Mouse (Mus musculus) right cerebral cortex, postnatal 4 days (tissue): ENCODE data around the gene Dhx32.
"Not testable (repeated sequence)": the region's sequence is repeated elsewhere in the genome, so short reads cannot be mapped to it uniquely, and the experiment has no call there.

Experiments used
- DNase-seq: peaks from one replicate; pipeline ENCODE4 v3.0.0-alpha.2; 2022

Gene Dhx32

DNA sequence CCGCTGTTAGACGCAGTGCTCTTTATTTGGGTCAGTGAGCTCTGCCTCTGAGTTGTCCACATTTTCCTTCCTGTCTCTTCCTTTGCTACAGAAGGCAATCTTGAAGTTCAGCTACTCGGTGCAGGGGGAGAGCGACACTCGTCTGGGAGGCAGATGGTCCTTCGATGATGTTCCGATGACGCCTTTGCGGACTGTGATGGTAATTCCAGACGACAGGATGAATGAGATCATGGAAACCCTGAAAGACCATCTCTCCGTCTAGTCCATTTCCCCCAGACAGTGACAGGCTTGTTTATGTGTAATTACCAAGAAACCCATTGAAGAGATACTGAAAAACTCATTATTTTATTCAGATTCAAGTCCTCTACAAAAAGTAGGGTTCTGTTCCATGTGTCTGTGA is 61.9 kb downstream of the Dhx32 start:
- DNase-seq, result no peak

DNA sequence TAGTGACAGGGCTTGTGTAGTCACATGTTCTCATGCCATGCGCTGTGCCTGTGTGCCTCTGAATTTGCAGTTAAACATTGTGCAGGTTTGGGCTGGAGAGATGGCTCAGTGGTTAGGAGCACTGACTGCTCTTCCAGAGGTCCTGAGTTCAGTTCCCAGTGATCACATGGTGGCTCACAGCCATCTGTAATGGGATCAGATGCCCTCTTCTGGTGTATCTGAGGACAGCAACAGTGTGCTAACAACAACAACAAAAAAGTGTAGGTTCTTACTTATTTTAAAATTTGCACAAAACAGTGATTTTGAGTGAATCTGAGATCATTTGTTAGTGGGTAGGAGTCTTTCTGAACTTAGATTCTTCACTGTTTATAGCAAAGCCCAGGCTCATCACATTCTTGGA is 63.9 kb downstream of the Dhx32 start:
- no peak for DNase-seq

- no peak for DNase-seq
Observed at GRCm38 (mm10) chr7:133715387-133715786, 67.1 kb downstream of the Dhx32 start.

DNA sequence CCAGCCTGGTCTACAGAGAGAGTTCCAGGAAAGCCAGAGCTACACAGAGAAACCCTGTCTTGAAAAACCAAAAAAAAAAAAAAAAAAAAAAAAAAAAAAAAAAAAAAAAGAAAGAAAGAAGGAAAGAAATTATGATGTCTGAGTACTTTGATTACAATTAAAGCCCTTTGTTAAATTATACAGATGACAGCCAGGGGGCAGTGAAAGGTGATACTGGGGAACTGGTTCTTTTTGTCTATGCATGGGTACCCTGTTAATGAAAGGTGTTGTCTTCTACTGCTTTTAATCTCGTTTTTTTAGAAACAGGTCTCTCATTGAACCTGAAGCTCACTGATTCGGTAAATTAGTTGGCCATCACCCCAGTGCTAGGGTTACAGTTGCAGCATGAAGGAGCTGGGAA is 75.2 kb downstream of the Dhx32 start:
- DNase-seq, result no peak

- no peak for DNase-seq
Observed at GRCm38 (mm10) chr7:133703906-133704305, 78.6 kb downstream of the Dhx32 start.

GRCm38 (mm10) chr7:133702333-133702732 is 80.2 kb downstream of the Dhx32 start:
- no peak for DNase-seq

GRCm38 (mm10) chr7:133701366-133701765 is 81.2 kb downstream of the Dhx32 start:
- no peak for DNase-seq

GRCm38 (mm10) chr7:133699885-133700284 is 82.6 kb downstream of the Dhx32 start:
- no peak for DNase-seq

GRCm38 (mm10) chr7:133698021-133698709 is 84.4 kb downstream of the Dhx32 start:
- DNase-seq, result no peak

GRCm38 (mm10) chr7:133685644-133686043 is 96.9 kb downstream of the Dhx32 start:
- not testable (repeated sequence) for DNase-seq

DNA sequence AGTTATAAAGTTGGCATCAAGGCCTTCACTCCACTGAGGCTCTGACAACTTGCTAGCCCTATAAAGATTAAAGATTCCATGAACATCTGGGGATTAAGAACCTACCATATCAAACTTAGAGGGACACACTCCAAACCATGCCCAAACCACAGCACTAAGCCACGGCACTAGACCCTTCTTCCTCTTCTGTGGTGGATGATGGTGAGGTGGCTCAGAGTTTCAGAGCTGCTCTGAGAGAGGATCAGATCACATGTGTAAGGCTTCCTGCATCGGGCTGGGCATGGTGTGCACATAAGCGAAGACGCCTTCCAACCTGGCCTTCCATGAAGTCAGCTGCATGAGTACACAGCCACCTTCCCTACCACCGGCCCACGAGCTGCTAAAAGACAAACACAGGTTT is 97.8 kb downstream of the Dhx32 start:
- no peak for DNase-seq

GRCm38 (mm10) chr7:133684110-133684509 is 98.4 kb downstream of the Dhx32 start:
- no peak for DNase-seq

DNA sequence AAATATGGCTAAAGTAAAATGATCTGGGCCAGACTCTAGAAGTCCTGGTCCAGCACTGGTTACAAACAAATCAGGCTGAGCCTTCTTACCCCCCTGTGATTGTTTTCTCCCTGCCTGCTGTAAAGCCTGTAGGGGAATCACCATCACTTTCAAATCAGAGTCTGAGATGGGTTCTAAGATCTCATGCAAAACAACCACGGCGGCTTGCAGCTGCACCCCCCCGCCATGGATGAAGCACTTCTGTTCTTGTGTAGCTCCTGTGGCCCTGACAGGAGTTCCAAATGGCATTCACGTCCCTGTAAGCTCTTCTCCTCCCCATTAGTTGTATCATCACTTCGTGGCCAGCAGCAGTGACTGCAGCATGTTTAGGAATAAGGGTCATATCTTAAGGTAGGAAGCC is 98.9 kb downstream of the Dhx32 start:
- no peak for DNase-seq

GRCm38 (mm10) chr7:133679961-133680360 is 102.6 kb downstream of the Dhx32 start, which contains the start of gene Mmp21:
TSS of gene Mmp21 (minus strand) at chr7:133680061.
- no peak for DNase-seq

GRCm38 (mm10) chr7:133679439-133679838 is 103.1 kb downstream of the Dhx32 start:
- peak; percentile 15 for DNase-seq

DNA sequence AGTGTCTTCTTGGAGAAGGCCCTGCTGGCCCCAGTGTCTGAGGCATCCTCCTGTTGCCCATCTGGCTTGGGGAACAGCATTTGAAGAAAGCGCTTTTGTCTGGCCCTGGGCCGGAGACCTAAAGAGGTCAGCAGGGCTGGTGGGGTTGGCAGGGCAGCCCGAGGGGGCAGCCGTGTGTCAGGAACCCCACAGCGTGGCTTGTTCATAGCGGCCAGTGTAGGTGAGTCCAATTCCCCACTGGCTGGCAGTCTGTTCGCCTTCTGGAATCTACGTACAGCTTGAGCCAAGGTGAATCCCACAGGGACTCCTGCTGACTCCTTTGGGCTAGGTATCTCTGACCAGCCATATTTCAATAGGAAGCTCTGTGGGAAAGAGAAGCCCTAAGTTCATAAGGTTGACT is 103.8 kb downstream of the Dhx32 start:
- no peak for DNase-seq

DNA sequence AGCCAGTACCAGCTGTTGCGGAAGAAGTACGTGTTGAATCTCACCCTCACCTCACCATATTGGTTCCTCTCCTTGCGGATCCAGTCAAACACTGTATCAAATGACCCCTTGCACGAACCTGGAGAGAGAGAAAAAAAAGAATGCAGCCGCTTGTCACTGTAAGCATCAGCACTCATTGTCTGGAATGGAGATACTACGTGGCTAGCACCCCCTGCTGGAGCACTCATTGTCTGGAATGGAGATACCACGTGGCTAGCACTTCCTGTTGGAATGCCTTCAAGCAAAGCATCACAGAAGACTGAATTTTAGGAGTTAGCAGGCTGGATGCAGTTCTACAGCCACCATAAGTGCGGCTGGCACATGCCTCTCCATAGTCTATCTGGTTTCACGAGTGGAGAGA is 106.5 kb downstream of the Dhx32 start:
- DNase-seq, result no peak
